Mouse (Mus musculus) intestine, postnatal 0 days (tissue): ENCODE measurements at regions not wholly inside any gene's neighbourhood (a gene's known extent, or its start where the extent isn't known, plus 50 kb on each side); places are given as distances from the start of the nearest gene placed in this dataset.
"Not testable (repeated sequence)": the region's sequence is repeated elsewhere in the genome, so short reads cannot be mapped to it uniquely, and the experiment has no call there.

ENCODE experiments used
- ATAC-seq: fragments of 200-750 bp; cut with Nextera tagmentation; 2 replicates; pipeline ENCODE4 v1.8.0; 2017; ENCODE audit warnings: mild to moderate bottlenecking, moderate TSS enrichment, moderate library complexity
- H3K27ac ChIP-seq: fragments of 300-500 bp; sonication (generic); 2 replicates; pipeline ENCODE4 v1.5.1; 2014; ENCODE audit warnings: mild to moderate bottlenecking, low read depth, low read length, moderate library complexity
- H3K27me3 ChIP-seq: fragments of 300-500 bp; sonication (generic); replicated peaks from 2 replicates; pipeline ENCODE4 v1.6.1; 2014; ENCODE audit warnings: low read length, mixed read lengths; ENCODE audit not compliant: control insufficient read depth, insufficient read depth
- H3K36me3 ChIP-seq: fragments of 300-500 bp; sonication (generic); 2 replicates; pipeline ENCODE4 v1.6.1; 2014; ENCODE audit warnings: mild to moderate bottlenecking, moderate library complexity; ENCODE audit not compliant: control insufficient read depth, insufficient read depth
- H3K4me1 ChIP-seq: fragments of 300-500 bp; sonication (generic); replicated peaks from 2 replicates; pipeline ENCODE4 v1.6.1; 2014; ENCODE audit warnings: antibody characterized with exemption, low read length, mixed read lengths; ENCODE audit not compliant: control insufficient read depth, insufficient read depth
- H3K4me2 ChIP-seq: fragments of 300-500 bp; sonication (generic); replicated peaks from 2 replicates; pipeline ENCODE4 v1.6.1; 2014; ENCODE audit warnings: low read depth, mild to moderate bottlenecking, moderate library complexity
- H3K4me3 ChIP-seq: fragments of 300-500 bp; sonication (generic); 2 replicates; pipeline ENCODE4 v1.5.1; 2014; ENCODE audit warnings: low read depth, low read length
- H3K9ac ChIP-seq: fragments of 300-500 bp; sonication (generic); 2 replicates; pipeline ENCODE4 v1.6.1; 2014; ENCODE audit warnings: mild to moderate bottlenecking, low read depth, low read length
- H3K9me3 ChIP-seq: fragments of 300-500 bp; sonication (generic); 2 replicates; pipeline ENCODE4 v1.6.1; 2016; ENCODE audit warnings: mixed run types; ENCODE audit not compliant: control insufficient read depth
- CTCF ChIP-seq: sonication (generic); IDR thresholded peaks from 2 replicates; pipeline ENCODE4 v1.5.1; 2016; ENCODE audit warnings: low read depth, mild to moderate bottlenecking, control low read depth, antibody characterized with exemption, moderate library complexity
- whole genome bisulfite sequencing: fragments of 180-500 bp; shearing (Covaris S2); extraction: QIAGEN DNeasy Blood & Tissue Kit; methylation state at CpG from one replicate; pipeline ENCODE4 v1.1.7; 2014; 5-methylcytosine and 5-hydroxymethylcytosine counted together

DNA sequence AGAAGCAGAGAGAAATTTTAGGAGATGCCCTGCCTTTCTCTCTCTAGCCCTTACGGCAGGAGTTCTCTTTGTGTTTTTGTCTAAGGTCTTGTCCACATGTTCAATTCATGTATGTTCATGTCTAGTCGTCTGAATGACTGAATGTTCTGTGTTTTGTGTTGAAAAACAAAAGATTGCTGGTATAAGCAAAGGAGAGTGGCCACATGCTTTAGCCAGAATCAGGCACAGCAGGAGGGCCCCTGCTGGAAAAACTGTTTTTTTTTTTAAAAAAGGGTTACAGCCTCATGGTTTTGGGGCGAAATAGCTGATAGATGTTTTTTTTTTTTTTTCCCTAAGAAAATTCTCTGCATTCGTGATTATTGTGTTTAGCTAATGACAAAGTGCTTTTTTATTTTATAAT lies 182.4 kb upstream of the Phyhipl start:
- no peak for ATAC-seq
- no peak overlapping the region for H3K27ac ChIP-seq
- H3K36me3 ChIP-seq: no peaks in the 10 kb centered on the region
- H3K4me1 ChIP-seq: no peaks in the 10 kb centered on the region
- no peaks in the 10 kb centered on the region for H3K9me3 ChIP-seq
- H3K9ac ChIP-seq: no peak overlapping the region
- no peak overlapping the region for H3K4me2 ChIP-seq
- WGBS: 87% methylated on average over 4 of the region's 4 CpGs
- TF ChIP-seq CTCF: no peak
- no peaks in the 10 kb centered on the region for H3K27me3 ChIP-seq
- no peak overlapping the region for H3K4me3 ChIP-seq

DNA sequence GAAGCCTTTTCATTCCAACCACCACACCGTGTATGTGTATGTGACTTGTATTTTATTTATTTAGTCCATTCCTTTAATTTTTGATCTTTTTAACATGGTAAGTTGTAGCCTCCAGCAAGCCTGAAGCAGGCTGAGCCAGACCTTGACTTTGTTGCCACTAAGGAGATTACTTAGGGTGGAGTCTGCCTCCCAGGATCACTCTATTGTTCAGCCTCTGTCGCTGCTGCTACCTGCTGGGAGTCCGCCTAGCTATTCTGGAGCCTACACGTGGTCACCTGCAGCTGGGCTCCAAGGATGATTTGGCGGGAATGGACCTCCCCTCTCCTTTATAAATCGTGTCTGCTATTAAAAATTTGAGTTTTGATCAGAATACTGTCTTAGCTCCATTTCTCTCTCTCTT lies 181.6 kb upstream of the Phyhipl start:
- ATAC-seq: no peak
- no peak for TF ChIP-seq CTCF
- Histone ChIP-seq H3K4me1 (no peaks in the 10 kb centered on the region), H3K9ac (no peak overlapping the region), H3K4me3 (no peak overlapping the region), H3K27me3 (no peaks in the 10 kb centered on the region), H3K36me3 (no peaks in the 10 kb centered on the region), H3K4me2 (no peak overlapping the region), H3K9me3 (no peaks in the 10 kb centered on the region), H3K27ac (no peak overlapping the region)
- WGBS: 87% methylated on average over 6 of the region's 6 CpGs

DNA sequence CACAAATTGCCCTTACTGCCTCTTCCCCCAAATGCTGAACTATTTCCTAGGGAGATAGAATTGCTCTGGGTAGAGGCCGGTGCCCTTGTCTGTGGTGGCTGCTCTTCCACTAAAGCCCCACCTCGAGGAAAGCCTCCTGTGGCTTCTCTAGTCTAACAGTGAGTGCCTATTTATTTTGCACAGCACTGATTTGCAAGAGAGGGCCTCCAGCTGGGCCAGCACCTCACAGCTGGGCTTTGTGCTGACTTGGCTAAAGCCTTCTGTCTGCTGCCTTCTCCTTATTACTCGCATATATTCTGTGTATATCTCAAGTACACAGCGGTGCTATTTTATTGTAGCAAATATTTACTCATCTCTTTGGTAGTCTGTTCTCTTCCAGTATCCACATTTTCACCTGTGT lies 176.9 kb upstream of the Phyhipl start:
- no peaks in the 10 kb centered on the region for H3K9me3 ChIP-seq
- H3K4me3 ChIP-seq: no peak overlapping the region
- TF ChIP-seq CTCF: no peak
- H3K9ac ChIP-seq: no peak overlapping the region
- H3K4me2 ChIP-seq: no peak overlapping the region
- no peaks in the 10 kb centered on the region for H3K4me1 ChIP-seq
- no peak for ATAC-seq
- H3K27ac ChIP-seq: no peak overlapping the region
- 21% methylated on average over 4 of the region's 4 CpGs for WGBS
- H3K36me3 ChIP-seq: no peaks in the 10 kb centered on the region
- no peaks in the 10 kb centered on the region for H3K27me3 ChIP-seq

DNA sequence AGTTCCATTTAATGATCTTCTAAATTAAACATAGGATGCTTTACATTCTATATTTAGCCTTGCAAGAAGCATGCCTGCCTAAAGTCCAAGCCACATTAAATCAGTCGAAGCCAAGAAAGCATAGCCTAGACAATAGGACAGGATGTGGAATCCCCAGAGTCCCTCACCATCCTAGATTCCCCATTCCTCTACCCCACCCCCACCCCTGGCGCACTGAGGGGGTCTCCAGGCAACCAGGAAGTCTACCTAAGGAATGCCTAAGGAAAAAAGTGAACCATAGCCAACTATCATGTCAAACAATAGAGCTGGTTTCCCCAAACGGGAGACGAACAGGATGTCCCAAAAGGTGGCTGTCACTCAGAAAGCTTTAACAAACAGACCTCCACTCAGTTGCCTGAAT lies 172.5 kb upstream of the Phyhipl start:
- no peak for TF ChIP-seq CTCF
- Histone ChIP-seq H3K9me3 (no peaks in the 10 kb centered on the region), H3K9ac (no peak overlapping the region), H3K4me1 (no peaks in the 10 kb centered on the region), H3K36me3 (no peaks in the 10 kb centered on the region), H3K4me2 (no peak overlapping the region), H3K27me3 (no peaks in the 10 kb centered on the region), H3K4me3 (no peak overlapping the region), H3K27ac (no peak overlapping the region)
- ATAC-seq: no peak
- WGBS: 60% methylated on average over 4 of the region's 4 CpGs

DNA sequence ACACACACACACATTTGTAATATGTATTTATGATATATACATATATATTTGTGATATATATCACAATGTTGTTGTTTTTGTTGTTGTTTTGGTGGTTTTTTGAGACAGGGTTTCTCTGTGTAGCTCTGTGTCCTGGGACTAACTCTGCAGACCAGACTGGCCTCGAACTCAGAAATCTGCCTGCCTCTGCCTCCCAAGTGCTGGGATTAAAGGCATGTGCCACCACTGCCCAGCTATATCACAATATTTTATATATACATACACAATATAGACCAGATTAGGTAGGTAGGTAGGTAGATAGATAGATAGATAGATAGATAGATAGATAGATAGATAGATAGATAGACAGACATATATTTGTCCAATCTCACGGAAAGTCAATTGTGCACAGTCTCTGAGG lies 171.8 kb upstream of the Phyhipl start:
- H3K9me3 ChIP-seq, ATAC-seq, H3K4me3 ChIP-seq, H3K36me3 ChIP-seq, H3K27ac ChIP-seq, H3K4me2 ChIP-seq, H3K4me1 ChIP-seq, H3K9ac ChIP-seq, H3K27me3 ChIP-seq: not testable (repeated sequence)
- WGBS: 93% methylated on average over 2 of the region's 2 CpGs

DNA sequence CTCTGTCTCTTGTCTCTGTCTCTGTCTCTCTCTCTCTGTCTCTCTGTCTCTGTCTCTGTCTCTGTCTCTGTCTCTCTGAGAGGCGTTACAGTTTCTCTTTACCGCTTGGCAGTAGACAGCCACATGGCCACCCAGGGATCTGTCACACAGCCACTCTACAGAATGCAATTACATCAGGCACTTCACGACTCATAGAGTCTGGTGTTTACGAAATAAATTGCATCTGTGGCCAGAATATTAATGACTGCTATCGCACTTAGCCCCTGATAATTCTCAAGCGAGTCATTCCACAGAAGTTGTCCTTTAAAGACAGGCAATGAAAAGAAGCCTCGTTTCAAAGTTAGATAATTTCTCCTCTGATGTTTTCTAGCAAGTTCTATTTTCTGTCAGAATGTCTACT lies 170.9 kb upstream of the Phyhipl start:
- Histone ChIP-seq H3K9ac (no peak overlapping the region), H3K4me2 (no peak overlapping the region), H3K36me3 (no peaks in the 10 kb centered on the region), H3K4me1 (no peaks in the 10 kb centered on the region), H3K9me3 (no peaks in the 10 kb centered on the region), H3K27ac (no peak overlapping the region), H3K27me3 (no peaks in the 10 kb centered on the region), H3K4me3 (no peak overlapping the region)
- TF ChIP-seq CTCF: no peak
- WGBS: 68% methylated on average over 7 of the region's 7 CpGs
- ATAC-seq: no peak

DNA sequence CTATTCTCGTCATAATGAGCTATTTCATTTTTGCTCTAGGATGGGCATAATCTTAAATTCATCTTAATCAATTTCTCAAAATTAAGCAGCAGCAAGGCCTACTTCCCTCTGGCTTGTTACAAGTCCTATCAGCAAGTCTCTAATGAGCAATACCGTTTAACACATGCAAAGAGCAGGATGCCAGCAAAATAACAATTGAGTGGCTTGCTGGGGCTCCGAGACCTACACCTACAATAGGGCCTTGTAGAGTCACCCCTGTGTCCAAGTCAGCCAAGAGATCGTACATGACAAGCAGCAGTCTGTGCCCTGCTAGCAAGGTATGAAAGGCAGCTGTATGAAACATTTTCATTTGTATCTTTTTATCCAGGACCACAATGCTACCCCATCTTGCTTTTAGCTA lies 169.7 kb upstream of the Phyhipl start:
- H3K9ac ChIP-seq: no peak overlapping the region
- no peak overlapping the region for H3K4me3 ChIP-seq
- ATAC-seq: no peak
- no peaks in the 10 kb centered on the region for H3K9me3 ChIP-seq
- no peak overlapping the region for H3K4me2 ChIP-seq
- H3K27me3 ChIP-seq: no peaks in the 10 kb centered on the region
- 82% methylated on average over 4 of the region's 4 CpGs for WGBS
- no peaks in the 10 kb centered on the region for H3K36me3 ChIP-seq
- no peak overlapping the region for H3K27ac ChIP-seq
- no peaks in the 10 kb centered on the region for H3K4me1 ChIP-seq
- TF ChIP-seq CTCF: no peak
